Mouse (Mus musculus) midbrain, embryonic 14.5 days (tissue): ENCODE data around the gene 4933428G20Rik. TPM values are rescaled to one million over a fixed set of nuclear protein-coding genes. Genes with fewer than 3 reads are reported as not detected.

Experiments used
- ATAC-seq: fragments of 200-750 bp; cut with Nextera tagmentation; 2 replicates; pipeline ENCODE4 v1.8.0; 2017; ENCODE audit warnings: moderate number of reproducible peaks, moderate library complexity; ENCODE audit not compliant: low FRiP score, low TSS enrichment
- DNase-seq: peaks from one replicate; pipeline ENCODE4 v3.0.0-alpha.2; 2015
- H3K27ac ChIP-seq: fragments of 300-500 bp; sonication (generic); replicated peaks from 2 replicates; pipeline ENCODE4 v1.5.1; 2014; ENCODE audit warnings: mild to moderate bottlenecking, low read depth, low read length, moderate library complexity
- H3K27me3 ChIP-seq: fragments of 300-500 bp; sonication (generic); 2 replicates; pipeline ENCODE4 v1.6.1; 2014; ENCODE audit warnings: low read length, control low read depth, mixed read lengths; ENCODE audit not compliant: control insufficient read depth, insufficient read depth
- H3K36me3 ChIP-seq: fragments of 300-500 bp; sonication (generic); 2 replicates; pipeline ENCODE4 v1.6.1; 2014; ENCODE audit warnings: low read length, control low read depth; ENCODE audit not compliant: control insufficient read depth, insufficient read depth
- H3K4me1 ChIP-seq: fragments of 300-500 bp; sonication (generic); 2 replicates; pipeline ENCODE4 v1.6.1; 2014; ENCODE audit warnings: mild to moderate bottlenecking, antibody characterized with exemption, low read length, control low read depth; ENCODE audit not compliant: control insufficient read depth, insufficient read depth
- H3K4me2 ChIP-seq: fragments of 300-500 bp; sonication (generic); 2 replicates; pipeline ENCODE4 v1.6.1; 2014; ENCODE audit warnings: mild to moderate bottlenecking, low read length, moderate library complexity
- H3K4me3 ChIP-seq: fragments of 300-500 bp; sonication (generic); replicated peaks from 2 replicates; pipeline ENCODE4 v1.5.1; 2014; ENCODE audit warnings: low read depth, low read length
- H3K9ac ChIP-seq: fragments of 300-500 bp; sonication (generic); replicated peaks from 2 replicates; pipeline ENCODE4 v1.6.1; 2014; ENCODE audit warnings: mild to moderate bottlenecking, low read length, moderate library complexity
- H3K9me3 ChIP-seq: fragments of 300-500 bp; sonication (generic); 2 replicates; pipeline ENCODE4 v1.6.1; 2016; ENCODE audit warnings: low read length, control low read depth, mixed read lengths; ENCODE audit not compliant: control insufficient read depth
- WGBS: fragments of 180-500 bp; shearing (Covaris S2); extraction: QIAGEN DNeasy Blood & Tissue Kit; methylation state at CpG from one replicate; pipeline ENCODE4 v1.1.7; 2014; 5-methylcytosine and 5-hydroxymethylcytosine counted together
- polyA plus RNA-seq: library from polyadenylated mRNA; unstranded; fragments of >200 nt; fragmentation: Nextera tagmentation; extraction: Ambion mirVana; gene quantifications from 2 replicates; pipeline ENCODE4 v1.2.1, GENCODE M21; 2014

4933428G20Rik gene
- polyA plus RNA-seq, 1 experiment from 2014 or later, result not detected

DNA sequence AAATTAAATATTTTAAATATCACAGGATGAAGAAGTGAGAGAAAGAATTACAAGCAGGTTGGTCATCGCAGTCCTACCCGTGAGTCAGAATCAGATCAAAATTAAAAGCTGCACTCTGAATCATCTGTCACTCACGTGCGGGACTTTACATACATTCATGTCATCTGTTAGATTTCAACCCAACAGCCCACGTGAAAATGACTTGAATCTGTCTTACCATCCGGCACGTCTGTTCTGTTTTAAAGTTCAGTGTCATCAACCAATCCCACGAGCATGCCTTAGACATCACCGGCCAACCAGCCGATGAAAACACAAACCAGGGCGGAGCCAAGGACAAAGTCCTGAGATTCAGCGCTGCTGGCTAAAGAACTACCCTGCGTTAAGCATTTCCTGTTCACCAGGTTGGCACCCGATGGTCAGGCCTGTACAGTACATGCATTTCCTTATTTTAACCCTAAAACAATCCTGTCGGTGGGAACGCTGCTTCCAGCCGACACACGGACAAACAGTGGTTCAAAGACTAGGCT lies 28.2 kb upstream of the 4933428G20Rik start:
- WGBS, result 83% methylated on average over 18 of the region's 18 CpGs
- H3K9me3 ChIP-seq, result no peaks in the 10 kb centered on the region
- H3K9ac ChIP-seq, result no peak overlapping the region
- H3K36me3 ChIP-seq, result peaks cover 72% of the 10 kb centered on the region
- ATAC-seq, result no peak
- DNase-seq, result no peak
- no peak overlapping the region for H3K4me3 ChIP-seq
- H3K27ac ChIP-seq, result no peak overlapping the region
- H3K4me2 ChIP-seq, result no peak overlapping the region
- peaks cover 10% of the 10 kb centered on the region for H3K27me3 ChIP-seq
- H3K4me1 ChIP-seq, result peaks cover 19% of the 10 kb centered on the region; the same call in 1 of the 2 replicates

DNA sequence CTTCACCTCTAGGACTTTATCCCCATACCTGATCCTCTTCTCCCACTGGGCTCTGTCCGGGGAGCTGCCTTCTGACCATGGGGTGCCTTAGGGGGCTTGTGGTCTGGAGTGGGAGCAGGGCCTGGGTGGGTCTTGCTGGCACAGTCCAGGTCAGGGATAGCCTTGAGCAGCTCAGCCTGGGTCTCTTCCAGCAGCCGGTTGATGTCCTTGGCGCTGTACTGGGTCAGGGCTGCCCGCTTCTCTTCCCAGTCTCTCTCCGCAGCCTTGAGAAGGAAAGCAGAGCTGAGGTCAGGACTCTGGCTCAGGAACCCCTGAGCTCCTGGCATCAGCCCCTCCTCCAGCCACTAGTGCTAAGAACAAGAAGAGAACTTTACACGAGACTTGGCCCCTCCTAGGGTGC lies 25.2 kb upstream of the 4933428G20Rik start:
- H3K4me3 ChIP-seq, result no peak overlapping the region
- peaks cover 11% of the 10 kb centered on the region; the same call in 1 of the 2 replicates for H3K4me1 ChIP-seq
- DNase-seq (no peak), ATAC-seq (no peak)
- no peaks in the 10 kb centered on the region for H3K27me3 ChIP-seq
- WGBS, result 90% methylated on average over 6 of the region's 6 CpGs
- H3K9ac ChIP-seq, result no peak overlapping the region
- H3K27ac ChIP-seq, result no peak overlapping the region
- no peak overlapping the region for H3K4me2 ChIP-seq
- peaks cover 85% of the 10 kb centered on the region for H3K36me3 ChIP-seq
- H3K9me3 ChIP-seq, result no peaks in the 10 kb centered on the region

DNA sequence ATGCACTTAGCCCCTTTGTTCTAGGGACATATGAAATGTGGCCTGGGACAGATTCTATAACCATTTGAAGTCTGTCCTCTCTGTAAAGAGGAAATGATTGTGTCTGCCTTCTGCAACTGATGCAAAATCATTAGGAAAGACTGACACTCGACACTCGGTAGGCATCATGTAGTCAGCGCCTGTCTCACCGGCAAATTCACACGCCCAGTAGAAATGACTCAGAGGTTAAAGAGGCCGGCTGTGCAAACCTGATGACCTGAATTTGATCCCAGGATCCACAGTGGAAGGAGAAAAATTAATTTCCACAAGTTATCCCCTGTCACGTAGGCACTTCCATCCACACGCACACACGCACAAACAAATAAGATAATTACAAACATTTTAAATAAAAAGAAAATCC lies 24.2 kb upstream of the 4933428G20Rik start:
- H3K4me2 ChIP-seq, result no peak overlapping the region
- DNase-seq (no peak), ATAC-seq (no peak)
- H3K36me3 ChIP-seq, result peaks cover 84% of the 10 kb centered on the region
- H3K9ac ChIP-seq, result 0 out of 2 replicates have a peak overlapping the region, but pooled peaks have one; percentile 6
- H3K9me3 ChIP-seq, result no peaks in the 10 kb centered on the region
- WGBS, result 65% methylated on average over 9 of the region's 9 CpGs
- peak overlapping the region; percentile 72 for H3K27ac ChIP-seq
- H3K4me3 ChIP-seq, result no peak overlapping the region
- H3K4me1 ChIP-seq, result peaks cover 11% of the 10 kb centered on the region; the same call in 1 of the 2 replicates
- H3K27me3 ChIP-seq, result no peaks in the 10 kb centered on the region

DNA sequence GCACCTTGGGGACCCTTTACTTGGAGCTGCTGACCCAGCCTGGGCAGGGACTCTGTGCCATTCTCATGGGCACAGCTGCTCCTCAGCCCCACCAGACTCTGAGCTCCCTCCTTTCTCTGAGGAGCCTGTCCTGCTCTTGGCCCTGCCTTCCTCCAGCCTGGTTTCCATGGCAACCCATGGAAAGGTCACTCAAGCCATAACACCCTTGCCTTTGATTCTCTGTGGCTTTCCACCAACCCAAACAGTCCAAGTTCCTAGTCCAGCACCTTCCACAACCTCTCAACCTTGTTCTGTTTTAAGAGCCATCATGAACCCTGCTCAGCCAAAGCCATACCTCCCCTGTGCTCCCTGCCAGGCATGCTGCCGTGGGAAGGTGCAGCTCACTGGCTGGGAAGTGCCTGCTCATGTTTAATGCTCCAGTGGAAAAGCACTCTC lies 23.7 kb upstream of the 4933428G20Rik start:
- peaks cover 88% of the 10 kb centered on the region for H3K36me3 ChIP-seq
- 0 out of 2 replicates have a peak overlapping the region, but pooled peaks have one; percentile 20 for H3K9ac ChIP-seq
- no peaks in the 10 kb centered on the region for H3K9me3 ChIP-seq
- peak overlapping the region; percentile 72 for H3K27ac ChIP-seq
- peaks cover 11% of the 10 kb centered on the region; the same call in 1 of the 2 replicates for H3K4me1 ChIP-seq
- no peak for ATAC-seq
- H3K4me3 ChIP-seq, result no peak overlapping the region
- no peaks in the 10 kb centered on the region for H3K27me3 ChIP-seq
- H3K4me2 ChIP-seq, result no peak overlapping the region
- 6% methylated on average over 1 of the region's 1 CpGs for WGBS
- peak; percentile 64 for DNase-seq

DNA sequence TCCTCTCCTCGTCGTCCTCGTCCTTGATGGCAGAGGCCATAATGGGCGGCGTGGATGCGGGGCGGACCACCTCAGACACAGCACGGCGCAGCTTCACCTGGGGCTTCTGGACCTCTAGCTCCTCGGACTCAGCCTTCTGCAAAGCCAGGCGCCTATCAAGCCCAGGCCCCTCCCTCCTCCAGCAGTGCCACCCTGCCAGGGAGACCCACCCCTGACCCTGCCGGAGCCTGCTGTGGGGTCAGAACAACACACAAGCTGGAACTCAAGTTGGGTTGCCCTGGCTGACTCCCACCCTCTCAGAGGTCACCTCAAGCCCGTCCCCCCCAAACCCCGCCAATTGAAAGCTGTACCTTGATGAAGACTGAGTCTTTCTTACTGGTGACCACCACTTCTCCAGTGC lies 23.0 kb upstream of the 4933428G20Rik start:
- H3K27ac ChIP-seq, result peak overlapping the region; percentile 72

DNA sequence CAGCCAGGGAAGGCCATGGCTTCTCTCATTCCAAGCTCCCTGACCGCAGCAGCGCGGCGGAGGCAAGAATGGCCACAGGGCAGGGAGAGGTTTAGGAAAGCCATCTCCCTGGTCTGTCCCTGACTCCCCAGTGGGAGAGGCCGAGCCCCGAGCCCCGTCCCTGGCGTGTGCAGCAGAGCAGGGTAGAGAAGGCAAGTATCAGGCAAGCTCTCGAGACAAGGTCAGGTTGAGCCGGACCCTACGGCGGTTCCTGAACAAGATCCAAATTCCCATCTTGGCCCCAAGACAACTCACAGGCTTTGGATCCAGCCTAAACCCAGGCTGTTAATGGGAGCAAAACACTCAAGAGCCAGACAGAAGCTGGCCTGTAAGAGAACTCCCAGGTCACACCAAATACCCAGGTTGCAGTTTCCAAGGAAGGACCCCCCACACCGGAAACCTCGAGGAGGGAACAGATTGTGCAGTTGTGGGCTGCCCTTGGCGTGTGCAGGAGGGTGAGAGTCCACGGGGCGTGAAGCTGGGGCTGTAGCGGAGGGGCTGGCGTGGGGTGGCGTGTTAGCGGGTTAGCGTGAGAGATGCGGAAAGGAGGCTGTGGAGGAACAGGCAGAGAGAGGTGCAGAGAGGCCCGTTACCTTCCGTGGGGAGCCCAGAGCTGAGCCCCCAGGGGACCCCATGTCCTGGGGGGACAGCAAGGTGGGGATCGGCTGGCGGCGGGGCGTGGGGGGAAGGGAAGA lies 21.8 kb upstream of the 4933428G20Rik start:
- Histone ChIP-seq H3K27me3 (no peaks in the 10 kb centered on the region), H3K36me3 (peaks cover 94% of the 10 kb centered on the region), H3K4me3 (no peak overlapping the region), H3K9ac (no peak overlapping the region), H3K4me1 (peaks cover 11% of the 10 kb centered on the region; the same call in 1 of the 2 replicates), H3K27ac (no peak overlapping the region), H3K4me2 (no peak overlapping the region), H3K9me3 (no peaks in the 10 kb centered on the region)
- ATAC-seq (no peak), DNase-seq (no peak)
- WGBS, result 82% methylated on average over 29 of the region's 29 CpGs

More for the DNA sequence above, 23.0 kb upstream of the 4933428G20Rik start:
- Histone ChIP-seq H3K4me1 (peaks cover 11% of the 10 kb centered on the region; the same call in 1 of the 2 replicates), H3K36me3 (peaks cover 88% of the 10 kb centered on the region), H3K27me3 (no peaks in the 10 kb centered on the region), H3K9me3 (no peaks in the 10 kb centered on the region), H3K4me3 (no peak overlapping the region), H3K9ac (no peak overlapping the region), H3K4me2 (no peak overlapping the region)
- DNase-seq (no peak), ATAC-seq (no peak; the same call in 1 of the 2 replicates)
- 83% methylated on average over 14 of the region's 14 CpGs for WGBS

DNA sequence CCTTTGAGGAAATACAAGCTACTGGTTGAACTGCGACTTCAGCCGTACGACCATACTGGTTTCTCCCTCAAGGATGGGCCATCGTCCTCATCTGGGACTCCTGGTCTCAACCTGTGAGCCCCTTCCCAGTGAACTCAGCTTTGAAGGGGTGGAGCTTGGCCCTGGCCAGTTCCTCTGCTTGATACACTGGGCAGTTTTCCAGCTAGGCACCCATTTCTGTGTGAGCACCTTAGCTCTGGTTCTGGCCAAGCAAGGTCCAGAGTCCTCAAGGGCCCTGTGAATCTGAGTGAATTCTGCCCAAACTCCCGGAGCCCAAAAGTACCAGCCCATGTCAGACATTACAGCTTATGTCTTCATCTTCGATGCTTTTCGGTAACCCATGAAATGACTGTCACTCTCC lies 20.4 kb upstream of the 4933428G20Rik start:
- peaks cover 11% of the 10 kb centered on the region; the same call in 1 of the 2 replicates for H3K4me1 ChIP-seq

DNA sequence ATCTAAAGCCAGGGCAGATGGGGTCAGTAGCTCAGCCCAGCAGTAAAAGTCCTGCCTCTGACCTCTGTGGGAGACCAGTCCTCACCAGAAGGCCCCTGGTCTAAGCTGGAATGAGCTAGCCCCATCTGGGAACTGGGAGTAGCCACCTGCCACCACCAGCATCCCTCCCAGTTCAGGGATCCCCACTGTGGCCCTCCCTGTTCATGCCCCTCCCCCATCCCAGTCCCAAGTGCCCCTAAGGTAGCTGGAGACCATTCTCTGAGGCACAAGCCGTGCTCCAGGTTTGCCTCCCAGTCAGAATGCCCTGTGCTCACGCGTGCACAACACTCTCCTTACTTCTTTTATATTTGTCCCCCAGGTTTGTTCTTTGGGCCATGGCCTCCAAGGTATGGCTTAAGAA lies 12.9 kb upstream of the 4933428G20Rik start:
- ATAC-seq (no peak), DNase-seq (no peak)
- peaks cover 7% of the 10 kb centered on the region; the same call in 1 of the 2 replicates for H3K4me1 ChIP-seq
- no peaks in the 10 kb centered on the region for H3K9me3 ChIP-seq
- H3K36me3 ChIP-seq, result peaks cover 42% of the 10 kb centered on the region
- H3K4me2 ChIP-seq, result no peak overlapping the region
- no peaks in the 10 kb centered on the region for H3K27me3 ChIP-seq
- no peak overlapping the region for H3K27ac ChIP-seq
- H3K4me3 ChIP-seq, result no peak overlapping the region
- 72% methylated on average over 3 of the region's 3 CpGs for WGBS
- no peak overlapping the region for H3K9ac ChIP-seq

More for the DNA sequence above, 20.4 kb upstream of the 4933428G20Rik start:
- Histone ChIP-seq H3K27me3 (no peaks in the 10 kb centered on the region), H3K4me2 (no peak overlapping the region), H3K27ac (no peak overlapping the region), H3K36me3 (peaks cover 94% of the 10 kb centered on the region), H3K9me3 (no peaks in the 10 kb centered on the region), H3K9ac (no peak overlapping the region), H3K4me3 (no peak overlapping the region)
- ATAC-seq, result no peak
- DNase-seq, result no peak
- WGBS, result 92% methylated on average over 7 of the region's 7 CpGs
